Mouse (Mus musculus) neural tube, embryonic 14.5 days (tissue): ENCODE data around the gene Prtg. TPM values are rescaled to one million over a fixed set of nuclear protein-coding genes. Genes with fewer than 3 reads are reported as not detected.

ENCODE experiments used
- ATAC-seq: fragments of 200-750 bp; cut with Nextera tagmentation; 2 replicates; pipeline ENCODE4 v1.8.0; 2017; ENCODE audit warnings: low read depth, mild to moderate bottlenecking, moderate TSS enrichment, moderate library complexity
- H3K27ac ChIP-seq: fragments of 300-500 bp; sonication (generic); 2 replicates; pipeline ENCODE4 v1.5.1; 2014; ENCODE audit warnings: low read depth, mild to moderate bottlenecking, control low read depth, low read length, moderate library complexity, mixed read lengths
- H3K27me3 ChIP-seq: fragments of 300-500 bp; sonication (generic); 2 replicates; pipeline ENCODE4 v1.6.1; 2014; ENCODE audit warnings: low read length; ENCODE audit not compliant: control insufficient read depth, insufficient read depth
- H3K36me3 ChIP-seq: fragments of 300-500 bp; sonication (generic); 2 replicates; pipeline ENCODE4 v1.6.1; 2014; ENCODE audit warnings: low read length, mixed read lengths; ENCODE audit not compliant: control insufficient read depth, insufficient read depth
- H3K4me1 ChIP-seq: fragments of 300-500 bp; sonication (generic); 2 replicates; pipeline ENCODE4 v1.6.1; 2014; ENCODE audit warnings: low read length; ENCODE audit not compliant: control insufficient read depth, insufficient read depth
- H3K4me2 ChIP-seq: fragments of 300-500 bp; sonication (generic); 2 replicates; pipeline ENCODE4 v1.6.1; 2014; ENCODE audit warnings: mild to moderate bottlenecking, low read depth, low read length, control low read depth
- H3K4me3 ChIP-seq: fragments of 300-500 bp; sonication (generic); 2 replicates; pipeline ENCODE4 v1.5.1; 2014; ENCODE audit warnings: low read depth, low read length, control low read depth, mixed read lengths
- H3K9ac ChIP-seq: fragments of 300-500 bp; sonication (generic); replicated peaks from 2 replicates; pipeline ENCODE4 v1.6.1; 2014; ENCODE audit warnings: low read depth, mild to moderate bottlenecking, control low read depth, low read length, mixed read lengths
- H3K9me3 ChIP-seq: fragments of 300-500 bp; sonication (generic); 2 replicates; pipeline ENCODE4 v1.6.1; 2016; ENCODE audit warnings: low read length; ENCODE audit not compliant: control insufficient read depth
- WGBS: fragments of 180-500 bp; shearing (Covaris S2); extraction: QIAGEN DNeasy Blood & Tissue Kit; methylation state at CpG from one replicate; pipeline ENCODE4 v1.1.7; 2014; 5-methylcytosine and 5-hydroxymethylcytosine counted together
- polyA plus RNA-seq: library from polyadenylated mRNA; unstranded; fragments of >200 nt; fragmentation: Nextera tagmentation; extraction: Ambion mirVana; gene quantifications from 2 replicates; pipeline ENCODE4 v1.2.1, GENCODE M21; 2014

Gene Prtg
- polyA plus RNA-seq, 1 experiment from 2014 or later, result 0.43 TPM

GRCm38 (mm10) chr9:72931166-72931790, 124.6 kb downstream of the Prtg start:
- WGBS, result 79% methylated on average over 13 of the region's 13 CpGs
- Histone ChIP-seq H3K4me1 (peaks cover 14% of the 10 kb centered on the region; the same call in 1 of the 2 replicates), H3K4me3 (no peak overlapping the region), H3K36me3 (no peaks in the 10 kb centered on the region), H3K27ac (no peak overlapping the region), H3K4me2 (no peak overlapping the region), H3K9me3 (no peaks in the 10 kb centered on the region; the same call in 1 of the 2 replicates), H3K9ac (no peak overlapping the region), H3K27me3 (no peaks in the 10 kb centered on the region)
- no peak for ATAC-seq

GRCm38 (mm10) chr9:72935309-72935708, 128.6 kb downstream of the Prtg start:
- Histone ChIP-seq H3K27ac (no peak overlapping the region), H3K9ac (no peak overlapping the region), H3K4me3 (no peak overlapping the region), H3K4me1 (no peaks in the 10 kb centered on the region), H3K9me3 (no peaks in the 10 kb centered on the region; the same call in 1 of the 2 replicates), H3K36me3 (no peaks in the 10 kb centered on the region), H3K27me3 (no peaks in the 10 kb centered on the region), H3K4me2 (no peak overlapping the region)
- WGBS, result 91% methylated on average over 4 of the region's 4 CpGs
- ATAC-seq, result no peak

- Histone ChIP-seq H3K4me3 (no peak overlapping the region), H3K27ac (no peak overlapping the region), H3K4me2 (no peak overlapping the region), H3K9ac (no peak overlapping the region), H3K9me3 (no peaks in the 10 kb centered on the region; the same call in 1 of the 2 replicates), H3K36me3 (no peaks in the 10 kb centered on the region), H3K27me3 (no peaks in the 10 kb centered on the region), H3K4me1 (no peaks in the 10 kb centered on the region)
- no peak for ATAC-seq
- 73% methylated on average over 2 of the region's 2 CpGs for WGBS
Measured at GRCm38 (mm10) chr9:72936301-72936700, 129.6 kb downstream of the Prtg start.

GRCm38 (mm10) chr9:72943424-72943823, 136.8 kb downstream of the Prtg start:
- no peaks in the 10 kb centered on the region for H3K9me3 ChIP-seq
- no peak overlapping the region for H3K4me2 ChIP-seq
- WGBS, result 68% methylated on average over 3 of the region's 3 CpGs
- no peak for ATAC-seq
- no peaks in the 10 kb centered on the region for H3K4me1 ChIP-seq
- H3K27me3 ChIP-seq, result no peaks in the 10 kb centered on the region
- no peak overlapping the region for H3K4me3 ChIP-seq
- no peak overlapping the region for H3K9ac ChIP-seq
- peaks cover 10% of the 10 kb centered on the region; the same call in 1 of the 2 replicates for H3K36me3 ChIP-seq
- H3K27ac ChIP-seq, result no peak overlapping the region

- Histone ChIP-seq H3K9ac (no peak overlapping the region), H3K4me2 (no peak overlapping the region), H3K4me3 (no peak overlapping the region), H3K4me1 (no peaks in the 10 kb centered on the region), H3K9me3 (no peaks in the 10 kb centered on the region), H3K36me3 (peaks cover 10% of the 10 kb centered on the region; the same call in 1 of the 2 replicates), H3K27me3 (no peaks in the 10 kb centered on the region), H3K27ac (no peak overlapping the region)
- WGBS, result 95% methylated on average over 13 of the region's 13 CpGs
- ATAC-seq, result no peak
Measured at GRCm38 (mm10) chr9:72944286-72944685, 137.6 kb downstream of the Prtg start.

GRCm38 (mm10) chr9:72947010-72947409, 140.3 kb downstream of the Prtg start:
- WGBS, result 100% methylated on average over 1 of the region's 1 CpGs
- Histone ChIP-seq H3K27me3 (no peaks in the 10 kb centered on the region), H3K27ac (no peak overlapping the region), H3K36me3 (peaks cover 10% of the 10 kb centered on the region; the same call in 1 of the 2 replicates), H3K4me2 (no peak overlapping the region), H3K9ac (no peak overlapping the region), H3K4me1 (no peaks in the 10 kb centered on the region), H3K9me3 (no peaks in the 10 kb centered on the region), H3K4me3 (no peak overlapping the region)
- ATAC-seq, result no peak

- H3K9me3 ChIP-seq, result no peaks in the 10 kb centered on the region
- H3K27ac ChIP-seq, result no peak overlapping the region
- no peaks in the 10 kb centered on the region for H3K4me1 ChIP-seq
- H3K4me3 ChIP-seq, result no peak overlapping the region
- WGBS, result 75% methylated on average over 7 of the region's 7 CpGs
- no peaks in the 10 kb centered on the region for H3K27me3 ChIP-seq
- H3K36me3 ChIP-seq, result peaks cover 10% of the 10 kb centered on the region; the same call in 1 of the 2 replicates
- H3K9ac ChIP-seq, result no peak overlapping the region
- H3K4me2 ChIP-seq, result no peak overlapping the region
- no peak for ATAC-seq
Measured at GRCm38 (mm10) chr9:72949572-72949971, 142.9 kb downstream of the Prtg start.

GRCm38 (mm10) chr9:72954746-72955145, 148.1 kb downstream of the Prtg start:
- 50% methylated on average over 2 of the region's 2 CpGs for WGBS
- H3K4me1 ChIP-seq, result peaks cover 6% of the 10 kb centered on the region; the same call in 1 of the 2 replicates
- H3K4me3 ChIP-seq, result no peak overlapping the region
- no peaks in the 10 kb centered on the region for H3K9me3 ChIP-seq
- no peak for ATAC-seq
- H3K36me3 ChIP-seq, result no peaks in the 10 kb centered on the region
- H3K4me2 ChIP-seq, result no peak overlapping the region
- H3K9ac ChIP-seq, result no peak overlapping the region
- H3K27me3 ChIP-seq, result no peaks in the 10 kb centered on the region
- no peak overlapping the region for H3K27ac ChIP-seq

GRCm38 (mm10) chr9:72955546-72955945, 148.9 kb downstream of the Prtg start:
- no peak for ATAC-seq
- H3K4me2 ChIP-seq, result no peak overlapping the region
- peaks cover 6% of the 10 kb centered on the region; the same call in 1 of the 2 replicates for H3K4me1 ChIP-seq
- H3K4me3 ChIP-seq, result no peak overlapping the region
- WGBS, result 10% methylated on average over 1 of the region's 1 CpGs
- no peak overlapping the region for H3K9ac ChIP-seq
- H3K36me3 ChIP-seq, result no peaks in the 10 kb centered on the region
- H3K9me3 ChIP-seq, result no peaks in the 10 kb centered on the region
- no peak overlapping the region for H3K27ac ChIP-seq
- no peaks in the 10 kb centered on the region for H3K27me3 ChIP-seq
